Mouse (Mus musculus): Measurements from ENCODE around the gene Rpl11.

- no peak for TF ChIP-seq EP300 (IDR thresholded peaks at IDR 0.05; ENCODE audit: insufficient read depth, low read depth, low read length)
- TF ChIP-seq CTCF (IDR thresholded peaks at IDR 0.05) = no peak
- no peak for TF ChIP-seq POLR2A (IDR thresholded peaks at IDR 0.05; ENCODE audit: insufficient read depth, low read depth, low read length)
These were observed 59.3 kb downstream of the Rpl11 start for GRCm38 (mm10) chr4:135993941-135994340.

Data from heart, adult 2 months (tissue).